Mouse (Mus musculus) stomach, embryonic 16.5 days (tissue): Measurements from ENCODE around the gene Taar8b. TPM values are rescaled to one million over a fixed set of nuclear protein-coding genes. Genes with fewer than 3 reads are reported as not detected.
"Not testable (repeated sequence)": the region's sequence is repeated elsewhere in the genome, so short reads cannot be mapped to it uniquely, and the experiment has no call there.

ENCODE experiments used
- ATAC-seq: fragments of 200-750 bp; cut with Nextera tagmentation; 2 replicates; pipeline ENCODE4 v1.8.0; 2017; ENCODE audit warnings: moderate number of reproducible peaks, moderate TSS enrichment; ENCODE audit not compliant: insufficient read depth, low FRiP score
- H3K27ac ChIP-seq: fragments of 300-500 bp; sonication (generic); 2 replicates; pipeline ENCODE4 v1.5.1; 2014; ENCODE audit warnings: low read length
- H3K27me3 ChIP-seq: fragments of 300-500 bp; sonication (generic); 2 replicates; pipeline ENCODE4 v1.6.1; 2014; ENCODE audit warnings: low read length, control low read depth, mixed read lengths; ENCODE audit not compliant: control insufficient read depth, insufficient read depth
- H3K36me3 ChIP-seq: fragments of 300-500 bp; sonication (generic); 2 replicates; pipeline ENCODE4 v1.6.1; 2014; ENCODE audit warnings: low read length; ENCODE audit not compliant: control insufficient read depth, insufficient read depth
- H3K4me1 ChIP-seq: fragments of 300-500 bp; sonication (generic); 2 replicates; pipeline ENCODE4 v1.6.1; 2014; ENCODE audit warnings: low read length, control low read depth, mixed read lengths; ENCODE audit not compliant: control insufficient read depth, insufficient read depth
- H3K4me2 ChIP-seq: fragments of 300-500 bp; sonication (generic); 2 replicates; pipeline ENCODE4 v1.6.1; 2014; ENCODE audit warnings: low read depth, low read length, mixed read lengths
- H3K4me3 ChIP-seq: fragments of 300-500 bp; sonication (generic); replicated peaks from 2 replicates; pipeline ENCODE4 v1.5.1; 2014; ENCODE audit warnings: mild to moderate bottlenecking, low read length
- H3K9ac ChIP-seq: fragments of 300-500 bp; sonication (generic); 2 replicates; pipeline ENCODE4 v1.6.1; 2014; ENCODE audit warnings: low read length
- H3K9me3 ChIP-seq: fragments of 300-500 bp; sonication (generic); replicated peaks from 2 replicates; pipeline ENCODE4 v1.6.1; 2016; ENCODE audit warnings: low read length, control low read depth; ENCODE audit not compliant: control insufficient read depth
- WGBS: fragments of 180-500 bp; shearing (Covaris S2); extraction: QIAGEN DNeasy Blood & Tissue Kit; methylation state at CpG from one replicate; pipeline ENCODE4 v1.1.7; 2014; 5-methylcytosine and 5-hydroxymethylcytosine counted together
- polyA plus RNA-seq: library from polyadenylated mRNA; unstranded; fragments of >200 nt; fragmentation: Nextera tagmentation; extraction: Ambion mirVana; gene quantifications from 2 replicates; pipeline ENCODE4 v1.2.1, GENCODE M21; 2015

Taar8b gene
- polyA plus RNA-seq, 1 experiment from 2014 or later: not detected

DNA sequence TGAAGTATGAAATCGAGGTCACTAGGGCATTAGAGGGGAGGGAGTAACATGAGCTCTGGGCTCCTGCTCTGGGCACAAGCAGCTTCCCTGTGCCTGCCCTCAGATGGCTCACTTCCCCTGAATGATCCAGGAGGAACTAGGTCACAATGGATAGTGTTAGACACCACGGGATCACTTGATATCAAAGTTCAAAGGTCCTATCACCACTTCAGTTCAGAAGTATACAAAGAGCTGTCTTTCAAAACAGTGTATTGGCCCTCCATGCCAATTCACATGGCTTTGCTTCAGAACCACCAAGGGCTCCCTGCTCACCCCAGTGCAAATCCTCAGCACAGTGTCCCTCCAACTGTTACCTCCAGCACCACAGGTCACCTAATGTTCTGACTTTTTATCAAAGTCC lies 17.3 kb downstream of the Taar8b start:
- H3K9ac ChIP-seq, H3K4me2 ChIP-seq, H3K9me3 ChIP-seq, H3K36me3 ChIP-seq, H3K27me3 ChIP-seq, H3K27ac ChIP-seq, H3K4me3 ChIP-seq, H3K4me1 ChIP-seq, ATAC-seq: not testable (repeated sequence)
- 17% methylated on average over 2 of the region's 2 CpGs for whole genome bisulfite sequencing

DNA sequence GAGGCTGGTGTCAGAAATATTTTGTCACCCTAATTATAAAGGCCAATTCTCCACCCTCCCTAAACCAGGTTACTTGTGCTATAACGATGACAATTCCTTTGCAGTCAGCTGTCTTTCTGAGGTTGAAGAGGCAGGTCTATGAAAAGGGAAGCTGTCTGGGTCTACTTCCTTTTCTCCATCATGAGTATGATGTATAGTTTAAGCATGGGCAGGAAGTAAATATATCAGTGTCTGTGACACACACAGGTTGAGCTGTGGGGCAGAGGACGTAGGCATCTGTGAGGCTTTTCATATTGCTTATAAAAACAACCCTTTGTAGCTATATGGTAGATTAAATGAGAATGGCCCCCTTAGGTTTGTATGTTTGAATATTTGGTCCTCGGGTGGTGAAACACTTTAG lies 33.1 kb downstream of the Taar8b start:
- no peak for ATAC-seq
- WGBS: 78% methylated on average over 3 of the region's 3 CpGs
- H3K36me3 ChIP-seq: no peaks in the 10 kb centered on the region
- no peak overlapping the region for H3K4me3 ChIP-seq
- no peak overlapping the region for H3K27ac ChIP-seq
- H3K27me3 ChIP-seq: no peaks in the 10 kb centered on the region
- no peaks in the 10 kb centered on the region for H3K4me1 ChIP-seq
- no peak overlapping the region for H3K4me2 ChIP-seq
- H3K9ac ChIP-seq: no peak overlapping the region
- no peaks in the 10 kb centered on the region for H3K9me3 ChIP-seq

DNA sequence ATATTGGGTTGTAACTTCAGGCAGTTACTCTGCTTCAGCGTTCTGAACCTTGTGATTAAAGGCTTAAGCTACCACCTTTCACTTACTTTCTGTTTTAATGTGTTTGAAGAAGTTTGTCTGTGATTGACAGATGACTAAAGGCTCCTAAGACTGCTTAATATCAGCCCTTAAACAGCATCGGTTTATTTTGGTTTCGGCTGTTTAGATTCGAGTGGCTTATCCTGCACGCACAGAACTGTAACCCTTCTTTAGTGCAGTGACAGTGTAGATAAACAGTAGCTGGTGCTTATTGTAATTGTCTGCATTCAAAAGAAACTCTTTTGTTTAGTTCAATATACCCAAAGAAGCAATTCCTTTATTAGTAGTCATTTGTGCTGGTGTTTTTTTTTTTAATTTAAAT lies 40.1 kb downstream of the Taar8b start:
- no peaks in the 10 kb centered on the region for H3K4me1 ChIP-seq
- no peak overlapping the region for H3K9ac ChIP-seq
- no peak for ATAC-seq
- H3K27ac ChIP-seq: no peak overlapping the region
- no peaks in the 10 kb centered on the region for H3K36me3 ChIP-seq
- 33% methylated on average over 5 of the region's 5 CpGs for WGBS
- no peaks in the 10 kb centered on the region for H3K27me3 ChIP-seq
- H3K4me3 ChIP-seq: no peak overlapping the region
- H3K4me2 ChIP-seq: no peak overlapping the region
- H3K9me3 ChIP-seq: no peaks in the 10 kb centered on the region

GRCm38 (mm10) chr10:24049210-24049609 lies 42.9 kb downstream of the Taar8b start, which contains the start of gene Taar7f:
Gene Taar7f, plus strand, starts transcription at chr10:24049510.
- Histone ChIP-seq H3K4me2 (no peak within 1 kb of the TSS), H3K9me3 (no peaks in the 10 kb centered on the region), H3K36me3 (no peaks in the 10 kb centered on the region), H3K4me3 (no peak within 1 kb of the TSS), H3K9ac (no peak within 1 kb of the TSS), H3K4me1 (no peaks in the 10 kb centered on the region), H3K27me3 (no peaks in the 10 kb centered on the region), H3K27ac (no peak within 1 kb of the TSS)
- ATAC-seq: no peak

Other genes starting within 250 kb of the Taar8b start
- 0.31 and 0.57 TPM in 2 replicates for gene Vnn3, start 240.8 kb downstream of the Taar8b start, polyA plus RNA-seq
- gene Vnn1, start 197.6 kb downstream of the Taar8b start, polyA plus RNA-seq: 2.0 and 2.9 TPM in 2 replicates
- not detected in 2 replicates for gene Taar1, start 171.9 kb downstream of the Taar8b start, polyA plus RNA-seq
- 0.30 and 0.31 TPM in 2 replicates for gene Taar2, start 153.7 kb downstream of the Taar8b start, polyA plus RNA-seq
- gene Taar3, start 142.7 kb downstream of the Taar8b start, polyA plus RNA-seq: not detected in 2 replicates
- not detected in 2 replicates for gene Taar4, start 131.8 kb downstream of the Taar8b start, polyA plus RNA-seq
- not detected in 2 replicates for gene Taar5, start 121.6 kb downstream of the Taar8b start, polyA plus RNA-seq
- gene Taar6, start 106.6 kb downstream of the Taar8b start, polyA plus RNA-seq: not detected in 2 replicates
- gene Taar7a, start 98.8 kb downstream of the Taar8b start, polyA plus RNA-seq: not detected in 2 replicates
- not detected in 2 replicates for gene Taar7b, start 92.4 kb downstream of the Taar8b start, polyA plus RNA-seq
- not detected in 2 replicates for gene Taar7d, start 65.1 kb downstream of the Taar8b start, polyA plus RNA-seq
- not detected in 2 replicates for gene Taar7e, start 54.7 kb downstream of the Taar8b start, polyA plus RNA-seq
- gene Taar7f, start 42.8 kb downstream of the Taar8b start, polyA plus RNA-seq: not detected in 2 replicates
- not detected in 2 replicates for gene Taar8a, start 15.8 kb downstream of the Taar8b start, polyA plus RNA-seq
- not detected in 2 replicates for gene Taar8c, start 9.6 kb upstream of the Taar8b start, polyA plus RNA-seq
- gene Taar9, start 17.2 kb upstream of the Taar8b start, polyA plus RNA-seq: not detected in 2 replicates
- gene Stx7, start 57.0 kb upstream of the Taar8b start, polyA plus RNA-seq: 102 TPM in 2 replicates
- 11.0 and 11.3 TPM in 2 replicates for gene Moxd1, start 131.2 kb upstream of the Taar8b start, polyA plus RNA-seq